Mouse (Mus musculus): Measurements from ENCODE around the gene Lce1i. TPM values are rescaled to one million over a fixed set of nuclear protein-coding genes. Genes with fewer than 3 reads are reported as not detected.

Lce1i gene
- total RNA-seq (2023), result not detected

GRCm38 (mm10) chr3:92778799-92779198 is at the start of gene Lce1i:
Lce1i (minus strand) TSS chr3:92778899.

DNA sequence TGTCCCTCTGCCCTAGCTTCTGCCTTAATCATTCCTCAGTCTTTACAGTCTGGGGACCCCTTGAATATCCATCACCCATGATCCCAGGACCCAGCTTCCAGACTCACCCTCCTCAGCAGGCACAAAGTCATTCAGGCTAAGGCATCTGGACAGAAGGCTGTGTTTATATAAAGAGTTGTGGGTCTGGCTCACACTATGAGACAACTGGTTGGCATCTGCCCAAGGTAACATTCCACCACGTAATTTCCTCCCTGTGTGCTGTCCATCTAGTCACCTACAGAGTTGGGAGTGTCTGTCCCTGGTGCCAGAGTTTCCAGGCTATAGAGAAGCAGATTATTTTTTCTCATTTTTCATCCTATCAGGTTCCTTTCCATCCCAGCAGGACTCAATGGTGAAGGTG is 48.4 kb upstream of the Lce1i start, which contains the start of gene Kprp:
Gene Kprp, minus strand, starts transcription at position 140 of the 400 bp plus-strand sequence.

DNA sequence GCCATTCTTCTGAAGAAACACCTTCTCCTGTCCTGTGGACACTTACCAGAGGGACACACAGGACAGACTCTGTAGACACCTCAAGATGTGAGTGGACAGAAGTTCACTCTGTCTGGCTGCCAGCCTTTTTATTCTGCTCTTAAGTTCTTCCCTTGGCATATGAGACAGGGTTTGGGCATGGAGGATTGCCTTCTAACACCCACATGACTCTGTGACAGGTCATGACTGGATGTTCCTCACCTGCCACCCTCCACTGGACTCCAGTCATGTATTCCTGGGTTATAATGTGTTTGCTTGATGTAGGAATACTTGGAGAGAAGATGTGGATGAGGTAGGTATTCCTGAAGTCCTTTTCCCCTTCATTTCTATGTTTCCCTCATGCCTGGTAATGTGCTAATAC is 29.1 kb upstream of the Lce1i start, which contains the start of gene Lce1k:
Gene Lce1k, minus strand, starts transcription at position 101 of the 400 bp plus-strand sequence.

DNA sequence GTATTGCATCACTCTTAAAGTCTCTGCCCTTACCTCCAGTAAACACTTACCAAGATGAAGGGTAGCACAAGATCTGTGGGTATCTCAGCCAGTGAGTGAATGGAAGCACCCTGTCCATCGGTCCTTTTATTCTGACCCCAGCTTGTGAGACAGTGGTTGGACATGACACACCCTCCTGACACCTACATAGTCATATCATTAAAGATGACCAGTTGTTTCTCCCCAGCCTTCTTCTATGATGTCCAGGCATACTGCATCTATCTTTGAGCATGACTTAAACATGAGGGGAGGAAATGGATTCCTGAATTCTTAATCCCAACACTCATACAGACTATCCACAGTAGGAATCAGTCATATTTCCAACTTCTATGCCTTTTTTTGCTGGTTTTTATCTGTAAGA is 11.7 kb upstream of the Lce1i start, which contains the start of gene Lce1j:
Gene Lce1j, minus strand, starts transcription at position 101 of the 400 bp plus-strand sequence.

GRCm38 (mm10) chr3:92764965-92765364 is 13.7 kb downstream of the Lce1i start, which contains the start of gene Lce1h:
Lce1h (minus strand) TSS chr3:92765065.

DNA sequence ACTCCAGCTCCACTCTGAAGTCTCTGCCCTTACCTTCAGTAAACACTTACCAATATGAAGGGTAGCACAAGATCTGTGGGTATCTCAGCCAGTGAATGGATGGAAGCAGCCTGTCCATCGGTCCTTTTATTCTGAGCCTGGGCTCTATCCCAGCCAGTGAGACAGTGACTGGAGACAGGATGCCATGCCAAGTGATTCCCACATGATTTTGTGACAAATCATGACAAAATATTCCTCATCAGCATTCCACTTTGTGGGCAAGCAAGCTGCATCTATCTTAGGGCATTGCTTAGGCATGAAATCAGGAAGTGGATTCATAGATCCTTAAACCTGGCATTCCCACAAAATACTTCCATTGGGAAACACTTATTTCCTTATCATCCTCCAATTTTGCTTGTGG is 26.5 kb downstream of the Lce1i start, which contains the start of gene Lce1g:
Gene Lce1g, minus strand, starts transcription at position 101 of the 400 bp plus-strand sequence.

DNA sequence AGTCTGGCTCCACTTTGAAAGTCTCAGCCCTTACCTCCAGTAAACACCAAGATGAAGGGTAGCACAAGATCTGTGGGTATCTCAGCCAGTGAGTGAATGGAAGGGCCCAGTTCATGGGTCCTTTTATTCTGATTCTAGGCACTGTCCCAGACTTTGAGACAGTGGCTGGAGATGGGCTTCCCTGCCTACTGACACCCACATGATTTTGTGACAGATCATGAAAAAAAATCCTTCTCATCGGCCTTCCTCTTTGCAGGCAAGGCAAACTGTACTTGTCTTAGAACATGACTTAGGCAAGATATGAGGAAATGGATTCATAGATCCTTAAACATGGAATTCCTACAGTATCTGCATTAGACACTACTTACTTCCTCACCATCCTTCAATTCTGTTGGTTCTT is 39.7 kb downstream of the Lce1i start, which contains the start of gene Gm38119:
Gene Gm38119, minus strand, starts transcription at position 101 of the 400 bp plus-strand sequence.

Other genes starting within 250 kb of the Lce1i start
- gene 2310046K23Rik, start 244.4 kb downstream of the Lce1i start, total RNA-seq (2023), result not detected
- not detected for gene Ivl, start 205.2 kb downstream of the Lce1i start, total RNA-seq (2023)
- not detected for gene Smcp, start 189.9 kb downstream of the Lce1i start, total RNA-seq (2023)
- gene 2210017I01Rik, start 171.4 kb downstream of the Lce1i start, total RNA-seq (2023), result not detected
- gene Lce6a, start 157.2 kb downstream of the Lce1i start, total RNA-seq (2023), result not detected
- gene Lce1a1, start 130.6 kb downstream of the Lce1i start, total RNA-seq (2023), result not detected
- gene Lce1b, start 122.0 kb downstream of the Lce1i start, total RNA-seq (2023), result not detected
- not detected for gene Lce1a2, start 108.6 kb downstream of the Lce1i start, total RNA-seq (2023)
- not detected for gene Lce1c, start 99.7 kb downstream of the Lce1i start, total RNA-seq (2023)
- not detected for gene Lce1d, start 91.7 kb downstream of the Lce1i start, total RNA-seq (2023)
- not detected for gene Lce1e, start 69.8 kb downstream of the Lce1i start, total RNA-seq (2023)
- not detected for gene Lce1f, start 58.5 kb downstream of the Lce1i start, total RNA-seq (2023)
- gene Gm38119, start 39.8 kb downstream of the Lce1i start, total RNA-seq (2023), result not detected
- gene Lce1g, start 26.6 kb downstream of the Lce1i start, total RNA-seq (2023), result not detected
- not detected for gene Lce1h, start 13.8 kb downstream of the Lce1i start, total RNA-seq (2023)
- gene Lce1j, start 11.6 kb upstream of the Lce1i start, total RNA-seq (2023), result not detected
- not detected for gene Lce1k, start 29.0 kb upstream of the Lce1i start, total RNA-seq (2023)
- not detected for gene Kprp, start 48.3 kb upstream of the Lce1i start, total RNA-seq (2023)
- not detected for gene Lce1l, start 72.4 kb upstream of the Lce1i start, total RNA-seq (2023)
- not detected for gene 2310050C09Rik, start 91.3 kb upstream of the Lce1i start, total RNA-seq (2023)
- gene Lce3a, start 147.3 kb upstream of the Lce1i start, total RNA-seq (2023), result not detected
- not detected for gene Lce3b, start 154.1 kb upstream of the Lce1i start, total RNA-seq (2023)
- not detected for gene Lce3c, start 165.6 kb upstream of the Lce1i start, total RNA-seq (2023)
- not detected for gene Lce3d, start 178.5 kb upstream of the Lce1i start, total RNA-seq (2023)
- not detected for gene Lce3e, start 188.2 kb upstream of the Lce1i start, total RNA-seq (2023)
- not detected for gene Lce3f, start 213.3 kb upstream of the Lce1i start, total RNA-seq (2023)
- gene Crct1, start 236.8 kb upstream of the Lce1i start, total RNA-seq (2023), result not detected
- not detected for gene Lce1m, start 240.2 kb upstream of the Lce1i start, total RNA-seq (2023)